Mouse (Mus musculus) liver, embryonic 16.5 days (tissue): ENCODE data around the gene Ap5z1. TPM values are rescaled to one million over a fixed set of nuclear protein-coding genes. Genes with fewer than 3 reads are reported as not detected.

Source experiments
- ATAC-seq: fragments of 200-750 bp; cut with Nextera tagmentation; 2 replicates; pipeline ENCODE4 v1.8.0; 2017; ENCODE audit warnings: low read depth, mild to moderate bottlenecking, moderate number of reproducible peaks, moderate library complexity
- H3K27ac ChIP-seq: fragments of 300-500 bp; sonication (generic); 2 replicates; pipeline ENCODE4 v1.5.1; 2014; ENCODE audit warnings: mild to moderate bottlenecking, low read length
- H3K27me3 ChIP-seq: fragments of 300-500 bp; sonication (generic); 2 replicates; pipeline ENCODE4 v1.6.1; 2014; ENCODE audit warnings: low read depth, low read length, mixed read lengths; ENCODE audit not compliant: control insufficient read depth, insufficient read depth
- H3K36me3 ChIP-seq: fragments of 300-500 bp; sonication (generic); 2 replicates; pipeline ENCODE4 v1.6.1; 2014; ENCODE audit warnings: mild to moderate bottlenecking; ENCODE audit not compliant: control insufficient read depth, insufficient read depth
- H3K4me1 ChIP-seq: fragments of 300-500 bp; sonication (generic); 2 replicates; pipeline ENCODE4 v1.6.1; 2014; ENCODE audit warnings: low read depth, low read length, mixed read lengths; ENCODE audit not compliant: control insufficient read depth
- H3K4me2 ChIP-seq: fragments of 300-500 bp; sonication (generic); 2 replicates; pipeline ENCODE4 v1.6.1; 2014; ENCODE audit warnings: low read depth, low read length, mixed read lengths
- H3K4me3 ChIP-seq: fragments of 300-500 bp; sonication (generic); 2 replicates; pipeline ENCODE4 v1.5.1; 2014; ENCODE audit warnings: low read depth, mild to moderate bottlenecking, low read length
- H3K9ac ChIP-seq: fragments of 300-500 bp; sonication (generic); 2 replicates; pipeline ENCODE4 v1.6.1; 2014; ENCODE audit warnings: low read depth, low read length
- H3K9me3 ChIP-seq: fragments of 300-500 bp; sonication (generic); replicated peaks from 2 replicates; pipeline ENCODE4 v1.6.1; 2016; ENCODE audit warnings: low read length; ENCODE audit not compliant: control insufficient read depth
- WGBS: fragments of 180-500 bp; shearing (Covaris S2); extraction: QIAGEN DNeasy Blood & Tissue Kit; methylation state at CpG from one replicate; pipeline ENCODE4 v1.1.7; 2014; ENCODE audit not compliant: insufficient replicate concordance; 5-methylcytosine and 5-hydroxymethylcytosine counted together
- polyA plus RNA-seq: library from polyadenylated mRNA; unstranded; fragments of >200 nt; fragmentation: Nextera tagmentation; extraction: Ambion mirVana; gene quantifications from 2 replicates; pipeline ENCODE4 v1.2.1, GENCODE M21; 2015

Ap5z1 gene
- polyA plus RNA-seq, 1 experiment from 2014 or later = 5.2 TPM

- Histone ChIP-seq H3K36me3 (peaks cover 10% of the 10 kb centered on the region), H3K9me3 (no peaks in the 10 kb centered on the region), H3K9ac (no peak overlapping the region), H3K4me2 (no peak overlapping the region), H3K4me1 (no peaks in the 10 kb centered on the region), H3K4me3 (no peak overlapping the region), H3K27me3 (no peaks in the 10 kb centered on the region), H3K27ac (no peak overlapping the region)
- 80% methylated on average over 10 of the region's 10 CpGs for WGBS
- ATAC-seq = no peak
These were observed 10.0 kb downstream of the Ap5z1 start for GRCm38 (mm10) chr5:142473696-142474095.

DNA sequence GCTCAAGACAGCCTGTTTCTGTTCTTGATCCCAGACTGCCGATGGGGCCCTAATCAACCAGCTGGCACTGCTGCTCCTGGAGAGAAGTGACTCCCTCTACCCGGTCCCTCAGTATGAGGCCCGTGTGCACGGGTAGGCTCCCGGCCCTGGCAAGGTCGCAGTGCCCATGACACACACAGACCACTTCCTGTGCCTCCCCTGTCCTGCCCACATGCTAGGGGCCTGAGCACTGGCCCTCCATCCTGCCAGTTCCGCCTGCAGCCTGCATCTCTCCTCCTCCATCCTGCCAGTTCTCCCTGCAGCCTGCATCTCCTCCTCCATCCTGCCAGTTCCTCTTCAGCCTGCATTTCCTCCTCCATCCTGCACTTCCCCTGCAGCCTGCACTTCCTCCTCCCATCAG, 11.9 kb downstream of the Ap5z1 start:
- WGBS = 27% methylated on average over 7 of the region's 7 CpGs

DNA sequence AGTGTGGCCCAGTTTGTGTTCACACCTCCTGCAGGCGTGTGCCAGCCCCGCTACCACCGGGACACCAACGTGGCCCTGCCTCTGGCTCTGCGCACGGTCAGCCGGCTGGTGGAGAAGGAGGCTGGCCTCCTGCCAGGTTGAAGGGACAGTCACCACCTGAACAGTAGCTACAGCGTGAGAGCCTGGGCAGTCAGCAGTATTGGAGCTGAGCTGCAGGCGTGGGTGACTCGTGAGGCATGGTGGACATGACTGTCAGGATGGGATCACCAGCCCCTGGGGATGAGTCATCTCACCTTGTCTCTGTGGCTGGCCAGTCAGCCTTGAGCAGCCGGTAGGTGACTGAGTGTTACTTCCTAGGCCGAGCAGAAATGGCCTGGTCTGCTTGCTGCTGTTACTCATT, 13.6 kb downstream of the Ap5z1 start:
- Histone ChIP-seq H3K9ac (no peak overlapping the region), H3K4me2 (no peak overlapping the region), H3K27me3 (no peaks in the 10 kb centered on the region), H3K4me1 (no peaks in the 10 kb centered on the region), H3K4me3 (no peak overlapping the region), H3K36me3 (no peaks in the 10 kb centered on the region), H3K27ac (no peak overlapping the region), H3K9me3 (no peaks in the 10 kb centered on the region)
- no peak for ATAC-seq
- 78% methylated on average over 12 of the region's 12 CpGs for WGBS

More for the DNA sequence above, 11.9 kb downstream of the Ap5z1 start:
- no peak for ATAC-seq
- Histone ChIP-seq H3K4me1 (no peaks in the 10 kb centered on the region), H3K36me3 (no peaks in the 10 kb centered on the region), H3K4me3 (no peak overlapping the region), H3K27me3 (no peaks in the 10 kb centered on the region), H3K9ac (no peak overlapping the region), H3K9me3 (no peaks in the 10 kb centered on the region), H3K27ac (no peak overlapping the region), H3K4me2 (no peak overlapping the region)

- Histone ChIP-seq H3K4me2 (no peak overlapping the region), H3K9ac (no peak overlapping the region), H3K4me1 (no peaks in the 10 kb centered on the region), H3K36me3 (no peaks in the 10 kb centered on the region), H3K27me3 (no peaks in the 10 kb centered on the region), H3K9me3 (no peaks in the 10 kb centered on the region), H3K27ac (no peak overlapping the region), H3K4me3 (no peak overlapping the region)
- no peak for ATAC-seq
- WGBS = 73% methylated on average over 5 of the region's 5 CpGs
These were observed 14.3 kb downstream of the Ap5z1 start for GRCm38 (mm10) chr5:142477866-142478615.

- H3K9me3 ChIP-seq = no peaks in the 10 kb centered on the region
- 37% methylated on average over 17 of the region's 17 CpGs for WGBS
- no peak overlapping the region for H3K4me3 ChIP-seq
- no peaks in the 10 kb centered on the region for H3K4me1 ChIP-seq
- no peak for ATAC-seq
- H3K4me2 ChIP-seq = no peak overlapping the region
- no peak overlapping the region for H3K9ac ChIP-seq
- H3K27me3 ChIP-seq = no peaks in the 10 kb centered on the region
- H3K27ac ChIP-seq = no peak overlapping the region
- H3K36me3 ChIP-seq = no peaks in the 10 kb centered on the region
These were observed 15.2 kb downstream of the Ap5z1 start for GRCm38 (mm10) chr5:142478829-142479435.

- WGBS = 59% methylated on average over 2 of the region's 2 CpGs
- no peak overlapping the region for H3K27ac ChIP-seq
These were observed 18.8 kb downstream of the Ap5z1 start for GRCm38 (mm10) chr5:142482512-142482911.

GRCm38 (mm10) chr5:142483581-142483980, 19.8 kb downstream of the Ap5z1 start:
- no peak for ATAC-seq
- Histone ChIP-seq H3K27me3 (no peaks in the 10 kb centered on the region), H3K4me2 (no peak overlapping the region), H3K36me3 (no peaks in the 10 kb centered on the region), H3K27ac (no peak overlapping the region), H3K4me3 (no peak overlapping the region), H3K4me1 (no peaks in the 10 kb centered on the region), H3K9me3 (no peaks in the 10 kb centered on the region), H3K9ac (no peak overlapping the region)
- 75% methylated on average over 5 of the region's 5 CpGs for WGBS

More at GRCm38 (mm10) chr5:142482512-142482911, 18.8 kb downstream of the Ap5z1 start:
- Histone ChIP-seq H3K4me1 (no peaks in the 10 kb centered on the region), H3K9me3 (no peaks in the 10 kb centered on the region), H3K4me3 (no peak overlapping the region), H3K27me3 (no peaks in the 10 kb centered on the region), H3K36me3 (no peaks in the 10 kb centered on the region), H3K9ac (no peak overlapping the region), H3K4me2 (no peak overlapping the region)
- no peak for ATAC-seq

DNA sequence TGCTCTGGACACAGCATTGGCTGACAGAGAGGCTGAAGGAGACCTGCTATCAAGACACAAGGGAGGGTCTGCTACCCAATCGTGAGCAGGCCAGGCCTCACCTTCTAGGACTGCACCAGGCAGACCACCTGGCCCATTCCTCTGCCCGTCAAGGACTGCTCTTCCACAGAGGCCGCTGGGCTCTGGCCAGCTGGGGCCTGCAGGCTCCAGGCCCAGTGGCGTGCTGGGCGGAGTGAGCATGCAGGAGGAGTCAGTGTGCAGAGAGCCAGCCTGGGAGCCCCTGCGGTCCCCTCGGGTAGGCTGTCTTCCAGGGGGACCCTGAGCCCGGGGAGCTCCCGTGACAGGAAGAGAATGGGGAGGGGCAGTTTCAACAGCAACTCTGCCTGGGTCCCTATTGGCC, 22.9 kb downstream of the Ap5z1 start:
- no peaks in the 10 kb centered on the region for H3K36me3 ChIP-seq
- no peak overlapping the region for H3K27ac ChIP-seq
- no peaks in the 10 kb centered on the region for H3K9me3 ChIP-seq
- ATAC-seq = no peak
- H3K27me3 ChIP-seq = no peaks in the 10 kb centered on the region
- H3K4me3 ChIP-seq = no peak overlapping the region
- no peaks in the 10 kb centered on the region for H3K4me1 ChIP-seq
- no peak overlapping the region for H3K4me2 ChIP-seq
- 53% methylated on average over 9 of the region's 9 CpGs for WGBS
- H3K9ac ChIP-seq = no peak overlapping the region

DNA sequence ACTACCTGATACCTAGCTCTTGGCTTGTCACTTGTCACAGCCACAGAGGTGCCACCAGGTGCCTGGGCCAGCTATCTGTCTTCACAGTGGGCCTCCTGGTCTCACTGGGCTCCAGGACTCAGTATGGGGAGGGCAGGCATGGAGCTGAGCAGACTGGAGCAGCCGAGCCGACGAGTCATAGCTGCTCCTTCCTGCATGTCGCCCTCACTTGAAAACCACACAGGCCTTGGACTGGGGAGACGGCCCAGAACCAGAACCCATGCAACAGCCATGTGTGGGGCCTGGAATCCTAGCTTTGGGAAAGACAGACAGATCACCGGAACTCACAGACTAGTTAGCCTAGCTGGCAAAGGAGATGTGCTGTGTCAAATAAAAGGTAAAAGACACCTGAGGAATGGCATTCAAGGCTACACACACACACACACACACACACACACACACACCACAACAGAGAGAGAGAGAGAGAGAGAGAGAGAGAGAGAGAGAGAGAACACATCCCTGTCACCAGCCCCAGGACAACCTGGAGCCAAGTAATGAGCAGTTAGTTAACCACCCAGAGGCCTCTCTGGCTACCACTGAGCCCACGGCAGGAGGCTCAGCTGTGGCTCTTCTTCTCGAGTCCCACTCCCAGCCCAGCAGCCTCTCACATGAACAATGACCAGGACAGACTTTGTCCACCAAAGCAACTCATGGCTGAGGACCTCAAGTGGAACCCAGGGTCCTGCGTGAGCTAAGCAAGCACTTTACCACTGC, 26.4 kb downstream of the Ap5z1 start:
- H3K36me3 ChIP-seq = no peaks in the 10 kb centered on the region
- ATAC-seq = no peak
- H3K9ac ChIP-seq = no peak overlapping the region
- 42% methylated on average over 9 of the region's 9 CpGs for WGBS
- H3K27me3 ChIP-seq = no peaks in the 10 kb centered on the region
- H3K4me3 ChIP-seq = no peak overlapping the region
- H3K4me1 ChIP-seq = no peaks in the 10 kb centered on the region
- H3K4me2 ChIP-seq = no peak overlapping the region
- no peak overlapping the region for H3K27ac ChIP-seq
- no peaks in the 10 kb centered on the region for H3K9me3 ChIP-seq
